8 mouse cellular contexts compared by ENCODE assay signal in the genomic region with DNA sequence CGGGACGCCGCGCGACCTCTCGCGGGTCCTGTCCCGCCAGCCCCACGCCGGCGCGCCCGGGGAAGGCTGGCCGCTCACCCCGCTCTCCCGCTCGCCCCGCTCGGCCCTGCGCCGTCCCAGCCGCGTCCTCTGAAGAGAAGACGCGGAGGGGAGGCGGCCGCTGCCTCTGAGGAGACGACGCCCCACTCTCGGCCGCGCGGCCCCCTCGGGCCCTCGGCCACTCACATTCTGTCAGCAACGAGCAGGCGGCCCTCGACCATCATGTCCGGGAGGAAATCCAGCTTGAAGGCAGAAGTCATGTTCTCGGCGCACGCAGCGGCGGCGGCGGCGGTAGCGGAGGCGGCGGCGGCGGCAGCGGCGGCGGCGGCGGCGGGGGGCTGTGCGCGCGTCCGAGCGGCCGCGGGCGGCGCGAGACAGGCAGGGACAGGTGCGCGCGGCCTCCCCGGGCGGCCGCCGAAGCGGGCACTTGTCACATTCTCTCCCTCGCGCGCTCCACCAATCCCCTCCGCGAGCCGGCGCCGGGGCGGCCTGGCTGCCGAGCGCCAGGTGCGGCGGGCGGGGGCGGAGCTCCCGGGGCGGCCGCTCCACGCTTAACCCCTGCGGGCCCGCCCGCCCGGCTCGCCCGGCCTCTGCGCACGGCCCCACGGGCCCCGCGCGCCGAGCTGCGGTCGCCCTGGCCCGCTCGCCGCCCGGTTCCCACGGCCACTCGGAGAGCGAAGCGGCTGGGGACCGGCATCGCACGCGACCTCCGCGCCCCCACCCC.
DNase-seq lines count a peak whose midpoint lies in the region; ATAC-seq and TF ChIP-seq lines count a peak whose summit lies in the region.

No protein-coding gene starts in this region.

- no peaks in the 10 kb centered on the region for H3K36me3 ChIP-seq in embryonic facial prominence, embryonic 13.5 days
- H3K36me3 ChIP-seq in heart, embryonic 15.5 days = no peaks in the 10 kb centered on the region
- H3K36me3 ChIP-seq in lung, embryonic 15.5 days = no peaks in the 10 kb centered on the region
- H3K36me3 ChIP-seq in thymus, adult 2 months (ENCODE audit: control insufficient read depth, insufficient read depth, low read length) = no peaks in the 10 kb centered on the region

- peak overlapping the region; percentile 48; the same call in 1 of the 2 replicates for H3K27ac ChIP-seq in embryonic facial prominence, embryonic 13.5 days
- H3K27ac ChIP-seq in heart, embryonic 15.5 days = peak overlapping the region; percentile 90
- peak overlapping the region; percentile 89 for H3K27ac ChIP-seq in lung, embryonic 15.5 days
- no peak overlapping the region for H3K27ac ChIP-seq in thymus, adult 2 months (ENCODE audit: control insufficient read depth, insufficient read depth, low read length)

- TF ChIP-seq POLR2A in thymus, adult 2 months (IDR thresholded peaks at IDR 0.05; ENCODE audit: control insufficient read depth, extremely low read depth, insufficient read depth, low read length, poor library complexity) = no peak

- peak overlapping the region; percentile 82 for H3K4me3 ChIP-seq in embryonic facial prominence, embryonic 13.5 days
- H3K4me3 ChIP-seq in heart, embryonic 15.5 days = peak overlapping the region; percentile 93
- peak overlapping the region; percentile 84 for H3K4me3 ChIP-seq in lung, embryonic 15.5 days
- H3K4me3 ChIP-seq in thymus, adult 2 months (ENCODE audit: control insufficient read depth, insufficient read depth, low read length) = peak overlapping the region; percentile 76

- H3K4me2 ChIP-seq in embryonic facial prominence, embryonic 13.5 days = peak overlapping the region; percentile 95
- H3K4me2 ChIP-seq in heart, embryonic 15.5 days = peak overlapping the region; percentile 81
- peak overlapping the region; percentile 96 for H3K4me2 ChIP-seq in lung, embryonic 15.5 days

- peaks cover 19% of the 10 kb centered on the region for H3K4me1 ChIP-seq in embryonic facial prominence, embryonic 13.5 days
- peaks cover 24% of the 10 kb centered on the region for H3K4me1 ChIP-seq in heart, embryonic 15.5 days (replicated peaks)
- peaks cover 22% of the 10 kb centered on the region; the same call in 1 of the 2 replicates for H3K4me1 ChIP-seq in lung, embryonic 15.5 days
- peaks cover 5% of the 10 kb centered on the region for H3K4me1 ChIP-seq in thymus, adult 2 months (replicated peaks; ENCODE audit: control insufficient read depth, insufficient read depth, low read length)

- under 1% methylated on average over 65 of the region's 124 CpGs for WGBS in embryonic facial prominence, embryonic 13.5 days
- WGBS in heart, embryonic 15.5 days = 0% methylated on average over 57 of the region's 124 CpGs
- under 1% methylated on average over 86 of the region's 124 CpGs for WGBS in lung, embryonic 15.5 days
- 2% methylated on average over 110 of the region's 124 CpGs for WGBS in thymus, adult 2 months

- DNase-seq in A20 (ENCODE audit: low read depth, low spot score) = peak; percentile 84
- DNase-seq in adrenal gland, postnatal 25 days = peak; percentile 73
- DNase-seq in kidney, postnatal 10 days = peak; percentile 79
- peak; percentile 50 for DNase-seq in ovary, postnatal 10 days (ENCODE audit: low spot score)
- DNase-seq in thymus, adult 2 months = peak; percentile 79

- H3K9ac ChIP-seq in embryonic facial prominence, embryonic 13.5 days = peak overlapping the region; percentile 81
- peak overlapping the region; percentile 92 for H3K9ac ChIP-seq in heart, embryonic 15.5 days
- peak overlapping the region; percentile 67 for H3K9ac ChIP-seq in lung, embryonic 15.5 days

- TF ChIP-seq CTCF in thymus, adult 2 months (IDR thresholded peaks at IDR 0.05; ENCODE audit: borderline replicate concordance, control insufficient read depth, extremely low read depth, insufficient read depth, low read length, poor library complexity) = no peak

- H3K9me3 ChIP-seq in embryonic facial prominence, embryonic 13.5 days = no peaks in the 10 kb centered on the region
- H3K9me3 ChIP-seq in heart, embryonic 15.5 days (replicated peaks) = no peaks in the 10 kb centered on the region
- no peaks in the 10 kb centered on the region for H3K9me3 ChIP-seq in lung, embryonic 15.5 days

- peaks cover 57% of the 10 kb centered on the region for H3K27me3 ChIP-seq in embryonic facial prominence, embryonic 13.5 days
- H3K27me3 ChIP-seq in heart, embryonic 15.5 days = no peaks in the 10 kb centered on the region
- peaks cover 4% of the 10 kb centered on the region; the same call in 1 of the 2 replicates for H3K27me3 ChIP-seq in lung, embryonic 15.5 days
- peaks cover 6% of the 10 kb centered on the region for H3K27me3 ChIP-seq in thymus, adult 2 months (ENCODE audit: control insufficient read depth, insufficient read depth, low read length)

- ATAC-seq in embryonic facial prominence, embryonic 13.5 days (ENCODE audit: insufficient number of reproducible peaks, insufficient read depth, low FRiP score, low TSS enrichment, low read depth) = peak; percentile 80
- ATAC-seq in heart, embryonic 15.5 days (replicated peaks; ENCODE audit: insufficient number of reproducible peaks, insufficient read depth, low FRiP score, low read depth) = peak; percentile 86
- peak; percentile 90 for ATAC-seq in lung, embryonic 15.5 days (ENCODE audit: borderline replicate concordance, extremely low read depth, low FRiP score, low TSS enrichment)
